Mouse (Mus musculus) heart, postnatal 14 days (tissue): ENCODE data around the gene Olfr934. TPM values are rescaled to one million over a fixed set of nuclear protein-coding genes. Genes with fewer than 3 reads are reported as not detected.

Experiments used
- DNase-seq, 2 experiments: peaks; one replicate each; pipeline ENCODE4 v3.0.0; 2021 to 2022
- intact Hi-C: fragments of 180-260 bp; cut with DNase I; formaldehyde crosslinking; loops from one replicate; pipeline ENCODE4 v1.15.1; 2025
- long read RNA-seq, 2 experiments: library from polyadenylated mRNA; stranded (forward); transcript quantifications; one replicate each; pipeline ENCODE4 v2.0.0; 2021
- total RNA-seq, 2 experiments: library from RNA; stranded (reverse); gene quantifications; 2 replicates each; pipeline ENCODE4 v1.2.3; 2021

Gene Olfr934
- total RNA-seq = not detected
- long read RNA-seq, experiment 1 = 0 reads
- long read RNA-seq, experiment 2 = 0 reads

GRCm38 (mm10) chr9:38988215-38988614 is at the start of gene Olfr934:
Olfr934 (minus strand) TSS chr9:38988315.
- no peak for DNase-seq
- intact Hi-C loops = no loop called here

GRCm38 (mm10) chr9:39023277-39023676 is 35.2 kb upstream of the Olfr934 start, which contains the start of gene Olfr146:
Olfr146 (minus strand) TSS chr9:39023377.
- intact Hi-C loops = no loop called here
- DNase-seq = no peak

- intact Hi-C loops = no loop called here
- DNase-seq = no peak
These were observed 11.5 kb upstream of the Olfr934 start, which contains the start of gene Olfr935 for GRCm38 (mm10) chr9:38999583-38999982. Olfr935 (minus strand) TSS chr9:38999683.

GRCm38 (mm10) chr9:38972013-38972412 is 16.1 kb downstream of the Olfr934 start, which contains the start of gene Olfr933:
Olfr933 (plus strand) TSS chr9:38972313.
- intact Hi-C loops = no loop called here

GRCm38 (mm10) chr9:38954124-38954416 is 34.0 kb downstream of the Olfr934 start:
- no peak for DNase-seq
- intact Hi-C loops = no loop called here

More at GRCm38 (mm10) chr9:38972013-38972412, 16.1 kb downstream of the Olfr934 start, which contains the start of gene Olfr933:
- DNase-seq = no peak

GRCm38 (mm10) chr9:38953401-38954123 is 34.6 kb downstream of the Olfr934 start:
- intact Hi-C loops = no loop called here
- DNase-seq = no peak

Other genes with a start within 250 kb of the Olfr934 start
- under 1 TPM; 0.07 TPM for gene Olfr920, start 236.0 kb downstream of the Olfr934 start, total RNA-seq
- gene Olfr921, start 215.2 kb downstream of the Olfr934 start, total RNA-seq = not detected
- not detected for gene Olfr922, start 173.7 kb downstream of the Olfr934 start, total RNA-seq
- gene Olfr923, start 161.8 kb downstream of the Olfr934 start, total RNA-seq = not detected
- gene Olfr924, start 143.9 kb downstream of the Olfr934 start, total RNA-seq = not detected
- gene Olfr26, start 133.3 kb downstream of the Olfr934 start, total RNA-seq = not detected
- gene Olfr926, start 111.2 kb downstream of the Olfr934 start, total RNA-seq = not detected
- gene Olfr930, start 58.5 kb downstream of the Olfr934 start, total RNA-seq = not detected
- gene Olfr933, start 16.0 kb downstream of the Olfr934 start, total RNA-seq = not detected
- gene Olfr935, start 11.4 kb upstream of the Olfr934 start, total RNA-seq = not detected
- not detected for gene Olfr146, start 35.1 kb upstream of the Olfr934 start, total RNA-seq
- not detected for gene Olfr937, start 76.6 kb upstream of the Olfr934 start, total RNA-seq
- gene Olfr938, start 90.6 kb upstream of the Olfr934 start, total RNA-seq = not detected
- not detected for gene Olfr27, start 139.8 kb upstream of the Olfr934 start, total RNA-seq
- gene Olfr943, start 178.0 kb upstream of the Olfr934 start, total RNA-seq = not detected
- not detected for gene Olfr944, start 213.6 kb upstream of the Olfr934 start, total RNA-seq